Mouse (Mus musculus) liver, postnatal 0 days (tissue): ENCODE measurements around the gene Nup37.

Experiments
- CTCF ChIP-seq: sonication (generic); IDR thresholded peaks from 2 replicates; pipeline ENCODE4 v1.5.1; 2016; ENCODE audit warnings: antibody characterized with exemption, low read depth
- EP300 ChIP-seq: IDR thresholded peaks from 2 replicates; pipeline ENCODE4 v1.6.1; 2016; ENCODE audit warnings: antibody characterized with exemption, low read depth, mild to moderate bottlenecking

- TF ChIP-seq CTCF (no peak), EP300 (no peak)
Measured at GRCm38 (mm10) chr10:88106169-88106568, 40.6 kb upstream of the Nup37 start.
